Mouse (Mus musculus): ENCODE measurements around the gene F3.
"Not testable (repeated sequence)": the region's sequence is repeated elsewhere in the genome, so short reads cannot be mapped to it uniquely, and the experiment has no call there.

Gene F3

GRCm38 (mm10) chr3:121738742-121739342, 15.5 kb downstream of the F3 start:
- no peak for DNase-seq (ENCODE audit: low spot score)

DNA sequence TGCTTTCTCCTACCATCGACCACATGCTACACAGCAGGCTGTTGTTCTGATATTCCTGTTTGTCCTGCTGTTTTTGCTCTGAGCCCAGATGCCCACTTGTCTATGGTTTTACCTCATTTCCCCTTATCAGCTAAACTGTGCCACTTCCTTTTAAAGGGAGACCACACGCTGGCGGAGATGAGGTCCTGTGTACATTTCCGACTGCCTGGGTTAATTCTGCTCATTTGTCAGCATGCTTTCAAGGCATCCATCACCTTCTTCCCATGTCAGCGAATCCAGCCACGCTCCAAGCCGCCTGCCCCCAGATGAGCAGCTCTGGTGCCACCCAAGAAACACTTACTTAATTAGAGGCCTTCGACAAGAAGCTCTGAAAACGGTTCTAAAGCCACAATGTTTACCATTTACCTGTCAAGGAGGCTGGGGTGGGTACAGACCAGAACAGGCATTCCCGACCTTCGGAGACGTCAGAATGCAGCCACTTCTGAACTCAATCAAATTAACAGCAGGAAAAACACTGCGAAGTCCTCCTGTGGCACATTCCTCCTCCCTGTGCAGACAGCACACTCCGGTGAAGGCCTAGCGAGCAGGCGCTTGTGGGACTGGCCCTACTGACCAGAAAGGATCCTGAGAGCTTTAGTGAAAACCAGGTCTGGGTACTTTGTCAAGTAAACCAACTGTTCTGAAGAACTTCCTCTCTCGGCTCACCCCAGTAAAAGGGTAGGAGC, 16.3 kb downstream of the F3 start:
- no peak for DNase-seq (ENCODE audit: low spot score)

- DNase-seq (ENCODE audit: low spot score), result not testable (repeated sequence)
Measured at GRCm38 (mm10) chr3:121741186-121741848, 18.0 kb downstream of the F3 start.

DNA sequence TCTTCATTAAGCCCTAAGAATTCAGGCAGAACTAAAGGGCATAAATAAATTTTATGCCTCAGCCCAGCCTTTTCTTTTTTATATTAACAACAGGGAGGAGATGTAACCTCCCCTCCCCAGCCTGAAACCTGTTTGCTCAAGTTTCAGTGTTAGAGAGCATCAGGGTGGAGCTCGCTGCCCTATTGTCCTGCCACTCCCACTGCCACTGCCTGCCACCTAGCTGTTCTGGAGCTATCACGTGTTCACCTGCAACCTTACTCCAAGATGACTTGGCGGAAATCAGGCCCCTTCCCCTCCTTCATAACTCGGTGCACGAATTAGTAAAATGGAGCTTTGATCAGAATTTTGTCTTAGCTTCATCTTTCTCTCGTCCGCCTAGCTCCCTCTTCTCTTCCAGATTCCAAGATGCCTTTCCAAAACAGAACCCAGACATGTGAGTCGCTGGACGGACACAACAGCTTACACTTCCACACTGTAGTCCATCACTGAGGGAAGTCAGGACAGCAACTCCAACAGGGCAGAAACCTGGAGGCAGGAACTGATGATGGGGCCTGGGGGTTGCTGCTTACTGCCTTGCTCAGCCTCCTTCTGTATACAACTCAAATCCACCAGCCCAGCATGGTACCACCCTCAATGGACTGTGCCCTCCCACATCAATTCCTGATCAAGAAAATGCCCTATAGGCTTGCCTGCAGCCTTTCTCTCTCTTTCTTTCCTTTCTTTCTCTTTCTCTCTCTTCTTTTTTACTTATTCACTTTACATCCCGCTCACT, 31.2 kb downstream of the F3 start:
- not testable (repeated sequence) for DNase-seq (ENCODE audit: low spot score)

GRCm38 (mm10) chr3:121755152-121755551, 31.8 kb downstream of the F3 start:
- no peak for DNase-seq (ENCODE audit: low spot score)

DNA sequence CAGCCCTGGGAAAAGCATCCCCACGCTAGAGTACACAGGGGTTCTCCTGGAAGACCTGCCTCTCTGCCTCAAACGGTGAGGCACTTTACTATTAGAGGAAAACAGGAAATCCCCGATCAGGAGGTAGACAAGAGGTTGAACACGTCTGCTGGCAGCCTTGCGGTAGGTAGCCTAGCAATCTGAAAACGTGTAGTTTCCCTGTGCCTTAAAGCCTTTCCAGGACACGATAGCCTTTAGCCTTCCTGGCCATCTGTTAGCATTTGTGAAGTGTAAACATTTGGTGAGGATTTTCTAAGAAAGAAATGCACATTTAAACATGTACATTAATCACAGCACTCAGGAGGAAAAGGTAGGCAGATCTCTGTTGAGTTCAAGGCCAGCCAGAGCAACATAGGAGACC, 35.0 kb downstream of the F3 start:
- no peak for DNase-seq (ENCODE audit: low spot score)

- peak; percentile 62 for DNase-seq (ENCODE audit: low spot score)
Measured at GRCm38 (mm10) chr3:121762056-121762852, 38.9 kb downstream of the F3 start.

- no peak for DNase-seq (ENCODE audit: low spot score)
Measured at GRCm38 (mm10) chr3:121766048-121766447, 42.7 kb downstream of the F3 start.

DNA sequence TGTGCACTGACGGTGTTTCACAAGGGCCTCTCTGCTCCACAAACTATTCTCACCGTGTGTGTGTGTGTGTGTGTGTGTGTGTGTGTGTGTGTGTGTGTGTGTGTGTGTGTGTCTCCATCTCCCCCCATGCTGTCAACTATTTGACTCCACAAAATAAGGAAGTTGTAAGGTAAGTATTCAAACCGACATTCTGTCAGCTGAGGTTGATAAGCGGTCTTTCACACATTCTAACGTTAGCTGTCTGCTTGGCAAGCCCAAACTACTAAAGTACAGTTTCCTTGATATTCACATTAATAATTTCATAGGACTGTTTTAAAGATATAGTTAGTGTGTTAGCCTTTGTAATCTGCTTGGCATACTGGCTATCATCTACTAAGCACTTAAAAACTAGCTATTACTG, 43.5 kb downstream of the F3 start:
- DNase-seq (ENCODE audit: low spot score), result no peak

DNA sequence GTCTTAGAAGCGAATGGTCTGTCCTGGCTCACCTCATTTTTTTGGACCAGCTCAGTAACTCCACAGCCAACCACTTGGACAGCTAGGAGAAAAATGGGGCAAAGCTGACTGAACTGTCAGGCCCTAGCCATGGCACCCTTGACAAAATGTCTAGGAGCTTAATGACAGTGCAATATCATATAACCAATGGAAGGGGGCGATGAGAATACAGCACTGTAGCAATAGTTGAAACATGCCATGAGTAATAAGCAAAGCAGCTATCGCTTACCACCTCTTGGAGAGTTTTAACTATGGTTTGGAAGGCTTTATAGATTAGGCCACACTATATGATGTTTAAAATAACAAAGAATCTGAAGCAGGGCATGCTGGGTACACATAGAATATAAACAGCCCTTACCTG, 45.4 kb downstream of the F3 start:
- no peak for DNase-seq (ENCODE audit: low spot score)

- DNase-seq (ENCODE audit: low spot score), result not testable (repeated sequence)
Measured at GRCm38 (mm10) chr3:121773336-121773735, 50.0 kb downstream of the F3 start.

DNA sequence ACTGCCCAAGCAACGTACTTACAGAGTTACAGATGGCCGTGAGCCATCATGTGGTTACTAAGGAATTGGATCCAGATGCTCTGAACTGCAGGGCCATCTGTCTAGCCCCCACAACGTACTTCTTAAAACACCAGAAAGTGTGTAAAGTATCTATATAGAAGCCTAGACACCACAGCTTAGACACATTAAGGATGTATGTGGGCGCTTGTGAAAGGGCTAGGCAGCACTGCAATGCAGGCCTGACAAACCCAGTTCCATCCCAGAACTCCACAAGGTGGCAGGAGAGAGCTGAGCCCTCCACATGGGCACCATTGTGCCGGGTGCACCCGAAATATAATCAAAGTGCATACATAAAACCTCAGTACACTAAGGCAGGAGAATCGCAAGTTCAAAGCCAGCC, 54.6 kb downstream of the F3 start:
- peak; percentile 32 for DNase-seq (ENCODE audit: low spot score)

GRCm38 (mm10) chr3:121783020-121783419, 59.7 kb downstream of the F3 start:
- DNase-seq (ENCODE audit: low spot score), result no peak

Data from MN1 (cell line).